Mouse (Mus musculus): Measurements from ENCODE around the gene Tmem200a. TPM values are rescaled to one million over a fixed set of nuclear protein-coding genes. Genes with fewer than 3 reads are reported as not detected.

Tmem200a gene
- polyA plus RNA-seq (2015; fragmentation: Nextera tagmentation; extraction: Ambion mirVana) = 0.02 TPM in 1 of 2 replicates, not detected in the other

DNA sequence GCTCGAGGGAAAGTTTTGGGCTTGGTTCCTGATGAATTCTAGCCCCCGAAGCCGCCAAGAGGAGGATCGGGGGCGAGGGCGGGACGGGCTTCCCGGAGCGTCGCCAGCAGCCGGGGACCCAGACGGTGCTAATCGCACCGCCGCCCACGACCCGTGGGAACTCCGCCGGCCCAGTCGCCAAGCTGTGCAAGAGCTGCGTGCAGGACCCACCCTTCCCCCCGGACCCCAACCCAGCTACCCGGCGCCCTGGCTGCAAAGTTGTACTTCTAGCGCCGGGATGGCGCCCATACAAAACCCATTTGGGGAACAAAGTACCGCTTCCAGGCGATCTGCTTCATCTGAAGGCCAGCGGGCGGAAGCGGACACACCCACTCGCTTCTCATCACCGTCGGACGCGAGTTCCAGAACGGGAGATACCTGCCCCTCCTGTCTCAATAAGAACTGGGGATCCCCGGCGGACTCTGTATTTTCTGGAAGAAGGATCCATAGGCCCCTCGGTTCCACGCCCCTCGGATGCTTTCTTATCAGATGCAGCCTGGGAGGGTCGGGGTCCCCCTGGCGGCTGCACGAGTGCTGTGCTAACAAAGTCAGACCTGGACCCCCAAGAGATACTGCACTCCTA lies at the start of gene Tmem200a:
Gene Tmem200a, minus strand, starts transcription at position 532 of the 622 bp plus-strand sequence.
- DNase-seq = no peak
- H3K4me2 ChIP-seq (ENCODE audit: low read depth, low read length) = peak within 1 kb of the TSS; percentile 73
- H3K9ac ChIP-seq (replicated peaks) = no peak within 1 kb of the TSS
- H3K4me3 ChIP-seq (ENCODE audit: low read depth, low read length) = peak within 1 kb of the TSS; percentile 41
- 0 out of 2 replicates have a peak, but pooled peaks cover 2% of the 10 kb centered on the region for H3K4me1 ChIP-seq (ENCODE audit: insufficient read depth)
- under 1% methylated on average over 38 of the region's 46 CpGs for WGBS (ENCODE audit: insufficient replicate concordance)
- no peaks in the 10 kb centered on the region for H3K36me3 ChIP-seq (replicated peaks; ENCODE audit: insufficient read depth, low read length)
- TF ChIP-seq EP300 (IDR thresholded peaks at IDR 0.05; ENCODE audit: low read depth) (no peak), CTCF (IDR thresholded peaks at IDR 0.05; ENCODE audit: low read depth) (peak; percentile 32)
- H3K27me3 ChIP-seq (ENCODE audit: insufficient read depth, low read length) = peaks cover 22% of the 10 kb centered on the region
- H3K27ac ChIP-seq (ENCODE audit: low read depth) = no peak within 1 kb of the TSS
- ATAC-seq = no peak
- no peaks in the 10 kb centered on the region for H3K9me3 ChIP-seq (ENCODE audit: low read length)

DNA sequence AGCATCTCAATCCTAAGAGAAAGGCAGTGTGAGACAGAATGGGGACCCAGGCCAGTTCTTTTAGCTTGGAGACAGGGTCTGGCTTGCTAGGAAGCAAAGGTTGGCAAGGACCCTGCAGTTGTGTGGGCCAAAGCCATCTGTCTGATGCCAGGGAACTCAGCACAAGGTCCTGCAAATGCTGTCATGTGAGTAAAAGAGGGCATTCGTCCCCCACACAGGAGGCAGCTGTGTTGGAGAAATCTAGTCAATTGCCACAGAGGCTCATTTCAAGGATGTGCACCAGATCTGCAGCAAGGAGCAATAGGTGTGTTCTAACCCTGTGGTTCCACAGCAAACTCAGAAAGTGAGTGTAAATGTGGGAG lies 41.0 kb upstream of the Tmem200a start:
- H3K36me3 ChIP-seq (replicated peaks; ENCODE audit: insufficient read depth, low read length) = no peaks in the 10 kb centered on the region
- H3K4me3 ChIP-seq (ENCODE audit: low read depth, low read length) = no peak overlapping the region
- no peak overlapping the region for H3K27ac ChIP-seq (ENCODE audit: low read depth)
- no peak overlapping the region for H3K9ac ChIP-seq (replicated peaks)
- no peak overlapping the region for H3K4me2 ChIP-seq (ENCODE audit: low read depth, low read length)
- TF ChIP-seq EP300 (IDR thresholded peaks at IDR 0.05; ENCODE audit: low read depth) (no peak), CTCF (IDR thresholded peaks at IDR 0.05; ENCODE audit: low read depth) (no peak)
- DNase-seq = no peak
- no peak for ATAC-seq
- H3K9me3 ChIP-seq (ENCODE audit: low read length) = no peaks in the 10 kb centered on the region
- WGBS (ENCODE audit: insufficient replicate concordance) = 48% methylated on average over 1 of the region's 1 CpGs
- no peaks in the 10 kb centered on the region for H3K4me1 ChIP-seq (ENCODE audit: insufficient read depth)
- H3K27me3 ChIP-seq (ENCODE audit: insufficient read depth, low read length) = no peaks in the 10 kb centered on the region

DNA sequence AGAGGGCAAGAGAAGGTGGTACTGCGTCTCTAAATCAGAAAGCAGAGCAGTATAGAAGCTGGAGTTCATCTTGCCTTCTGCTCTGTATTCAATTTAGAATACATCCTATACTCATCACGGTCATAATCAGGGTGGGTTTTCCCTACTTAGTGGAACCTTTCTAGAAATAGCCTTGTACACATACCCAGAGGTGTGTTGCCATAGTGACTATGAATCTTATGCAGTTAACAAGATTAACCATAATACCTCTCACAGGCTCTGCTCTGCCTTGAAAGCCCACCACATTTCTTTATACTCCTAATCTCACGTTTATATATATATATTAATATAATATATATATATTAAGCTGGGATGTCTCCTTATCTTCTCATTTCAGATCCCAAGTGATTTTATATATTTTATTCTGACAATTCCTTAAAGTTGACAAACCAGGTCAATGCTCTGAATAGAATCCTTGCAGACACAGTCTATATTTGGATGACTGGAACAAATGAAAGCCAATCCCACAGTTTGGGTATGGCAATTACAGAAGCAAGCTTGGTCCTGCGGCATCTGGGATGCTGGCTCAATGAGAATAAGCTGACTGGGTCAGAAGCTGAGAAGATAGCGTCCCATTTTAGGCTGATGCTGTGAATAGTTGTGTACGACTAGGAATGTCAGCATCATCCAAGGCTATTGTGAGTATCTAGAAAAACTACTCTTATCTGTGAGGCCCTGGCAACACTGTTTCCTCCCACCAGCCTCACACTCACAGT lies 40.4 kb upstream of the Tmem200a start:
- no peak overlapping the region for H3K4me2 ChIP-seq (ENCODE audit: low read depth, low read length)
- H3K27ac ChIP-seq (ENCODE audit: low read depth) = no peak overlapping the region
- 75% methylated on average over 6 of the region's 6 CpGs for WGBS (ENCODE audit: insufficient replicate concordance)
- H3K27me3 ChIP-seq (ENCODE audit: insufficient read depth, low read length) = no peaks in the 10 kb centered on the region
- no peaks in the 10 kb centered on the region for H3K36me3 ChIP-seq (replicated peaks; ENCODE audit: insufficient read depth, low read length)
- no peak for DNase-seq
- no peaks in the 10 kb centered on the region for H3K9me3 ChIP-seq (ENCODE audit: low read length)
- no peaks in the 10 kb centered on the region for H3K4me1 ChIP-seq (ENCODE audit: insufficient read depth)
- no peak overlapping the region for H3K9ac ChIP-seq (replicated peaks)
- no peak for ATAC-seq
- TF ChIP-seq EP300 (IDR thresholded peaks at IDR 0.05; ENCODE audit: low read depth) (no peak), CTCF (IDR thresholded peaks at IDR 0.05; ENCODE audit: low read depth) (no peak)
- H3K4me3 ChIP-seq (ENCODE audit: low read depth, low read length) = no peak overlapping the region

DNA sequence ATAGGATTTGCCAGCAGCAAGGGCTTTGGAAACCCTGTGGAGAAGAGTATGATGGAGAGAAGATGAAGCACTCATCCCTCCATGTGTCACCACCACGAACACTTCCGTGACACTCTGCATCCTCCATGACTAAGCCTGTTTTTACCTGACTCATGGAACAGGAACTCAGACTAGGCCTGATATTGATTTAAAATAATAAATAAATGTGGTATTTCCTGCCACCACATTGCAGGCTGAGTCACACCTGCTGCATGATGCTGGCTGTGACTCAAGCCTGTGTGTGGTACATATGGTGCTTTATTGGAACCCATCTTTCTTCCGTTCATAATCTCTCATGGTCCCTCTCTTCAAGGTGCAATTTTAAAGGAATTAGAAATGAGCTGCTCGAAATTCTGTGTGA lies 35.6 kb upstream of the Tmem200a start:
- Histone ChIP-seq H3K27me3 (ENCODE audit: insufficient read depth, low read length) (no peaks in the 10 kb centered on the region), H3K4me3 (ENCODE audit: low read depth, low read length) (no peak overlapping the region), H3K4me1 (ENCODE audit: insufficient read depth) (no peaks in the 10 kb centered on the region), H3K4me2 (ENCODE audit: low read depth, low read length) (no peak overlapping the region), H3K36me3 (replicated peaks; ENCODE audit: insufficient read depth, low read length) (no peaks in the 10 kb centered on the region), H3K9me3 (ENCODE audit: low read length) (no peaks in the 10 kb centered on the region), H3K9ac (replicated peaks) (no peak overlapping the region), H3K27ac (ENCODE audit: low read depth) (no peak overlapping the region)
- DNase-seq (no peak), ATAC-seq (no peak)
- 64% methylated on average over 4 of the region's 4 CpGs for WGBS (ENCODE audit: insufficient replicate concordance)
- TF ChIP-seq EP300 (IDR thresholded peaks at IDR 0.05; ENCODE audit: low read depth) (no peak), CTCF (IDR thresholded peaks at IDR 0.05; ENCODE audit: low read depth) (no peak)

DNA sequence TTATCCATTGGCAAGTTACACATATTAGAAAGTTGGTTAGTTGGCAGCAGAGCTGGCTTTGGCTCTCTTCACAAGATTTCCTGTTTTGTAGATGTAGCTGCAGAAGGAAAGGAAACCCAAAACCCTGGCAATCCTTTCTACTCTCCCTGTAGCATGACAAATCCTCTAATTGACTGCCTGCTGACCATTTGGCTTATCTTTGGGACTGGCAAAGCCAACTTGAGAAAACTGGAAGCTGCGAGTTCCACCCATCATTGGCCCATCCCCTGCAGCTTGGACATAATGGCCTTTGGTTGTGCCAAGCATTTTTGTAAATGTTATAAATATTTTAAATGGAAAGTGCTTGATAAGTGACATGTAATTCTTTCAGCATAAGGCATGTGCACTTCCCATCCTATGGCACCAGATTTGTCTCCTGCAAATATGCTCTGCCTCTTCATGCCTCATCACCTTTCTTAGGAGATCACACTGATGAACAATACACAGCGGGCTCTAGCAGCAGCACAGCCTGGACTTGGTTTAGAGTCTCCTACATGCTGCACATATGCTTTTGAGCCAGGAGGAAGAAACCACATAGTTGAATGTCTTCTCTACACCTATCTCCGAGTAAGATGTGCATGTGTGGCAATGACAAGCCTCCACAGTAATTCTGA lies 24.6 kb upstream of the Tmem200a start:
- Histone ChIP-seq H3K27me3 (ENCODE audit: insufficient read depth, low read length) (no peaks in the 10 kb centered on the region), H3K4me1 (ENCODE audit: insufficient read depth) (no peaks in the 10 kb centered on the region), H3K36me3 (replicated peaks; ENCODE audit: insufficient read depth, low read length) (no peaks in the 10 kb centered on the region), H3K4me2 (ENCODE audit: low read depth, low read length) (no peak overlapping the region), H3K4me3 (ENCODE audit: low read depth, low read length) (no peak overlapping the region), H3K9ac (replicated peaks) (no peak overlapping the region), H3K9me3 (ENCODE audit: low read length) (no peaks in the 10 kb centered on the region), H3K27ac (ENCODE audit: low read depth) (no peak overlapping the region)
- no peak for ATAC-seq
- 71% methylated on average over 3 of the region's 3 CpGs for WGBS (ENCODE audit: insufficient replicate concordance)
- TF ChIP-seq CTCF (IDR thresholded peaks at IDR 0.05; ENCODE audit: low read depth) (no peak), EP300 (IDR thresholded peaks at IDR 0.05; ENCODE audit: low read depth) (no peak)
- DNase-seq = no peak

DNA sequence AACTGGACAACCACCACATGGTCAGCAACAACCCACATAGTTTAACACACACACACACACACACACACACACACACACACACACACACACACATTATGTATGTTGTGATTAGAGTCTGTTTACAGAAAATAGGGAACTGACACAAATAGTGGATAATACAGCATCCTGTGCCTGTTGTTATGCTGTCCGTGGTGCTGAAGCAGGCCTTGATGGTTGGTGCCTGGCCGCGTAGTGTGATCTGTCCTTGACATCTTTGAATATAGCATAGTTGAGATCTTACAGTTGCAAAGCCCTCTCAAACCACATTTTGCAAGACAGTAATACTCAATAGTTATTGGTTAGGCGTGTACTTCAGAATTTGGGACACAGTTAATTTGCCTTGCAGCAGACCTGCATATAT lies 3.2 kb upstream of the Tmem200a start:
- WGBS (ENCODE audit: insufficient replicate concordance) = 55% methylated on average over 4 of the region's 4 CpGs

More for the DNA sequence above, 3.2 kb upstream of the Tmem200a start:
- Histone ChIP-seq H3K4me1 (ENCODE audit: insufficient read depth) (0 out of 2 replicates have a peak, but pooled peaks cover 2% of the 10 kb centered on the region), H3K9ac (replicated peaks) (no peak overlapping the region), H3K4me3 (ENCODE audit: low read depth, low read length) (no peak overlapping the region), H3K36me3 (replicated peaks; ENCODE audit: insufficient read depth, low read length) (no peaks in the 10 kb centered on the region), H3K4me2 (ENCODE audit: low read depth, low read length) (no peak overlapping the region), H3K27me3 (ENCODE audit: insufficient read depth, low read length) (peaks cover 19% of the 10 kb centered on the region), H3K9me3 (ENCODE audit: low read length) (no peaks in the 10 kb centered on the region), H3K27ac (ENCODE audit: low read depth) (no peak overlapping the region)
- ATAC-seq (no peak), DNase-seq (no peak)
- TF ChIP-seq EP300 (IDR thresholded peaks at IDR 0.05; ENCODE audit: low read depth) = no peak
- no peak for TF ChIP-seq CTCF (IDR thresholded peaks at IDR 0.05; ENCODE audit: low read depth)

All from liver, postnatal 0 days (tissue).